Mouse (Mus musculus) forebrain, embryonic 13.5 days (tissue): ENCODE data around the gene Cbarp. TPM values are rescaled to one million over a fixed set of nuclear protein-coding genes. Genes with fewer than 3 reads are reported as not detected.

Experiments
- ATAC-seq: fragments of 200-750 bp; cut with Nextera tagmentation; 2 replicates; pipeline ENCODE4 v1.8.0; 2017
- H3K27ac ChIP-seq: fragments of 300-500 bp; sonication (generic); 2 replicates; pipeline ENCODE4 v1.5.1; 2015; ENCODE audit warnings: inconsistent platforms, mild to moderate bottlenecking, moderate library complexity
- H3K27me3 ChIP-seq: fragments of 300-500 bp; sonication (generic); 2 replicates; pipeline ENCODE4 v1.6.1; 2015; ENCODE audit warnings: mild to moderate bottlenecking, inconsistent platforms
- H3K36me3 ChIP-seq: fragments of 300-500 bp; sonication (generic); 2 replicates; pipeline ENCODE4 v1.6.1; 2015; ENCODE audit warnings: mild to moderate bottlenecking, inconsistent platforms; ENCODE audit not compliant: poor library complexity, severe bottlenecking
- H3K4me1 ChIP-seq: fragments of 300-500 bp; sonication (generic); 2 replicates; pipeline ENCODE4 v1.6.1; 2015; ENCODE audit warnings: inconsistent platforms
- H3K4me2 ChIP-seq: fragments of 300-500 bp; sonication (generic); 2 replicates; pipeline ENCODE4 v1.6.1; 2015; ENCODE audit warnings: inconsistent platforms, mild to moderate bottlenecking, moderate library complexity
- H3K4me3 ChIP-seq: fragments of 300-500 bp; sonication (generic); 2 replicates; pipeline ENCODE4 v1.5.1; 2015; ENCODE audit warnings: mild to moderate bottlenecking, inconsistent platforms
- H3K9ac ChIP-seq: fragments of 300-500 bp; sonication (generic); 2 replicates; pipeline ENCODE4 v1.6.1; 2015; ENCODE audit warnings: mild to moderate bottlenecking, inconsistent platforms
- H3K9me3 ChIP-seq: fragments of 300-500 bp; sonication (generic); replicated peaks from 2 replicates; pipeline ENCODE4 v1.6.1; 2016; ENCODE audit warnings: inconsistent platforms
- WGBS: fragments of 180-500 bp; shearing (Covaris S2); methylation state at CpG from one replicate; pipeline ENCODE4 v1.1.7; 2015; 5-methylcytosine and 5-hydroxymethylcytosine counted together
- polyA plus RNA-seq: library from polyadenylated mRNA; unstranded; fragments of >200 nt; fragmentation: Nextera tagmentation; extraction: Ambion mirVana; gene quantifications from 2 replicates; pipeline ENCODE4 v1.2.1, GENCODE M21; 2015

Gene Cbarp
- polyA plus RNA-seq, 1 experiment from 2014 or later: 21.2 TPM

DNA sequence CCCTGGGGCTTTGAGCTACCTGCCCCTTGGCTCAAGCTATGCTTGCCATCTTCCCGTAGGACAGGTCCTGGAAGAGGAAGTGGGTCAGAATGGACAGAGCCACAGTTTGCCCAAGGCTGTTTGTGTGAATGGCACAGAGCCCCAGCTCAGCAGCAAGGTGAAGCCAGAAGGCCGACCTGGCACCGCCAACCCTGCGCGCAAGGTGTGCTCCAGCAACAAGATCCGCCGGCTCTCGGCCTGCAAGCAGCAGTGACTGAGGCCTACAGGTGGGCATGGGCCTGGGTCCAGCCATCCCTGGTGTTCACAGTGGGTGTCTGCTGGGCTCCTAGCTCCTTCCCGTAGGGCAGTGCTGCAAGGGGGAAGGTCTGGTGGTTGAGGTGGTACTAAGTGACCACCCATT is 10.8 kb downstream of the Cbarp start:
- Histone ChIP-seq H3K27ac (no peak overlapping the region), H3K36me3 (peaks cover 100% of the 10 kb centered on the region), H3K4me3 (no peak overlapping the region), H3K4me1 (peaks cover 24% of the 10 kb centered on the region), H3K9ac (no peak overlapping the region), H3K27me3 (no peaks in the 10 kb centered on the region), H3K9me3 (no peaks in the 10 kb centered on the region), H3K4me2 (no peak overlapping the region)
- no peak for ATAC-seq
- WGBS: 92% methylated on average over 9 of the region's 9 CpGs

DNA sequence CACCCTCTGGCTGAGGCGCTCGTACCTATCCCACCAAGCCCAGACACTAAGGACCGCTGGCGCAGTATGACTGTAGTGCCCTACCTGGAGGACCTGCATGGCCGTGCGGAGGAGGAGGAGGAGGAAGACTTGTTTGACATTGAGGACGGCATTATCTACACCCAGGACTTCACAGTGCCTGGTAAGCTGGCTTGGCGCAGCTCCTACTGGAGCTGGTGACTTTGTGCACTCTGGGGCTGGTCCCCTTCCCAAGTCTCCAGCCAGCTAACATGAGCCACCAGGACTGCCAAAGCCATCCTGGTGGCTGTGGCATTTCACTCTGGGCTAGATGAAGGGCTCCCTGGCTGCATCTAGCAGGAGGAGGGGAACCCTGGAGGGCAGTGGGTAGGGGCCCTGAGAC is 12.7 kb downstream of the Cbarp start:
- Histone ChIP-seq H3K36me3 (peaks cover 99% of the 10 kb centered on the region), H3K27me3 (no peaks in the 10 kb centered on the region), H3K9me3 (no peaks in the 10 kb centered on the region), H3K27ac (no peak overlapping the region), H3K4me2 (no peak overlapping the region), H3K4me1 (peaks cover 17% of the 10 kb centered on the region), H3K9ac (no peak overlapping the region), H3K4me3 (peak overlapping the region; percentile 2; the same call in 1 of the 2 replicates)
- 94% methylated on average over 8 of the region's 8 CpGs for WGBS
- no peak for ATAC-seq

DNA sequence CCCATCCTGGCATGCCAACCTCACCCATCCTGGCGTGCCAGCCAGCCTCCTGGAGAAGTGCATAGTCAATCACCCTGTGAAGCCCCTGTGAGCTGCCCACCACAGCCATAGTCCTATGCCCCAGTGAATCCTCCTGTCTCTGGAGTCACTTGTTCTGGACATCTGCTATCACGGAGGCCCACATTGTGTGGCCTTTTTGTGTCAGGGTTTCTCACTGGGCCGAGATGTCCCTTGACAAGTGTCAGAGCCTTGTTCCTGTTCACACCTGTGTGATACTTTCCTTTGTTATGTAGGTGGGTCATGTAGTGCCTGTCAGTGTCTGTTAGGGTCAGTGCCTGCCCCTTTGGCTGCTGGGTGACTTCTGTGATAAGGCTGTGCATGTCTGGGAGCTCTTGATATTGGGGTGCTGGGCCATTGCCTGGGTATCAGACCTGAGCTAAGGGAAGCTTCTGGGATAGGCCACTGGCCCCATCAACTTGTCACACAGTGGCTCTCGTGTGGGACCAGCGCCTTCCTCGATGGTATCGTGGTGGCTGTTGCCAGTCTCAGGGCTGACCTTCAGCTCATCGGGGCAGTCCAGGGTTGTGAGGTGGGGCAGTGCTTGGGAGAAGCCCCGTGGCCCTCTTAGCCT is 16.6 kb downstream of the Cbarp start:
- no peak for ATAC-seq
- Histone ChIP-seq H3K27me3 (no peaks in the 10 kb centered on the region), H3K36me3 (peaks cover 97% of the 10 kb centered on the region), H3K27ac (no peak overlapping the region), H3K4me3 (no peak overlapping the region), H3K4me2 (no peak overlapping the region), H3K9me3 (no peaks in the 10 kb centered on the region), H3K4me1 (peaks cover 18% of the 10 kb centered on the region), H3K9ac (no peak overlapping the region)
- WGBS: 91% methylated on average over 9 of the region's 9 CpGs

DNA sequence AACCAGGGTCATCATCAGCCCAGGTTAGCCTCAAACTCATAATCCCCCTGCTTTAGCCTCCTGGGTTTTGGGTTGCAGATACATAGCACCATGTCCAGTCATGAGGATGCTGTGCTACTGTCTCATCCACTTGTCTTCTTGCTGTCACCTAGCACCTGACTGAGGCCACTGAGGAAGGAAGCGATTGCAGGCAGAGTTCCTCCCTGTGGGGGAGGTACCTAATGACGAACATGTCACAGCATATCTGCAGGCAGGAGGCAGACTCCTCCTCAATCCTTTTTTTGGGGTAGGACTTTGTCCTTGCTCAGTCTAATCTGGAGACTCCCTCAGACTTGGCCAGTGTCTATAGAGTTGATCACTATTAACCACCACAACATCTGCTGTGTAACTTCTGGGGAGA is 19.0 kb downstream of the Cbarp start:
- no peak for ATAC-seq
- Histone ChIP-seq H3K9me3 (no peaks in the 10 kb centered on the region), H3K4me1 (peaks cover 42% of the 10 kb centered on the region), H3K27ac (no peak overlapping the region), H3K4me2 (no peak overlapping the region), H3K9ac (no peak overlapping the region), H3K27me3 (no peaks in the 10 kb centered on the region), H3K4me3 (no peak overlapping the region), H3K36me3 (peaks cover 88% of the 10 kb centered on the region)
- WGBS: 98% methylated on average over 2 of the region's 2 CpGs

DNA sequence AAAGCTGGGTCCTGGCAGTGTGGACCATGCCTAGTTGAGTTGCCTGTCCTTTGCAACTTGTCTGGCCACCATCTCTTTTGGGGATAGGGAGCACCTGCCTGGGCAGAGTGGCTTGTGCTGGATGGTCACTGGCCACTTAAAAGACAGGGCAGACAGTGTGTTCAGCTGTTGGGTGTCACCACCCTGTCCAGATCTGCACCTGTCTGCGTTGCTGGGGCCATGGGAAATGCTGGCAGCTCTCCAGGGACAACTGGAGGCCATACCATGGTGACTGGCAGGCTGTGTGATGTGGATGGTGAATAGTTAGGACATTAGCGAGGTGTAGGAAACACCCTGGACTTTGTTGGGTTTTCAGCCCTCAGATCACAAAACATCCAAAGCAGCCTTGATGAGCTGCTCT is 20.5 kb downstream of the Cbarp start:
- Histone ChIP-seq H3K9me3 (no peaks in the 10 kb centered on the region), H3K27me3 (no peaks in the 10 kb centered on the region), H3K4me2 (no peak overlapping the region), H3K4me1 (peaks cover 44% of the 10 kb centered on the region), H3K4me3 (no peak overlapping the region), H3K27ac (no peak overlapping the region), H3K9ac (peak overlapping the region; percentile 34), H3K36me3 (peaks cover 73% of the 10 kb centered on the region)
- 66% methylated on average over 2 of the region's 2 CpGs for WGBS
- no peak for ATAC-seq

DNA sequence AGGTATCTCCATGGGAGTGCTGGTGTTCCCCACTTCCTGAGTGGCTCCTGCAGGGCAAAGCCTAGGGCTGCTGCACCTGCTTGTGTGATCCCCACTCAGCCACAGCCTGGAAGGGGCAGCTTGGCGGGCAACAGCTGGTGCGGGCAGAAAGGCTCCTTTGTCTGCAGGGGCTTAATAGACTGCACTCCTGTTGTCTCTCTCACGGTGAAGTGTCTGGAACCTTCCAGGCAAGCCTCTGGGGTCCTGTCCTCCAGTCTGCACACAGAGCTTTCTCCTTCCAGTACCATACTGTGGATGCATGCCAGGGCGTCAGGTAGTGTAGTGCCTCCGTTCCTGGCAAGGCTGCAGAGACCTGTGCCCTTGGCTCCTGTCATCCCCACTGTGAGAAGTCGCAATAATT is 22.1 kb downstream of the Cbarp start:
- H3K27ac ChIP-seq: peak overlapping the region; percentile 68

DNA sequence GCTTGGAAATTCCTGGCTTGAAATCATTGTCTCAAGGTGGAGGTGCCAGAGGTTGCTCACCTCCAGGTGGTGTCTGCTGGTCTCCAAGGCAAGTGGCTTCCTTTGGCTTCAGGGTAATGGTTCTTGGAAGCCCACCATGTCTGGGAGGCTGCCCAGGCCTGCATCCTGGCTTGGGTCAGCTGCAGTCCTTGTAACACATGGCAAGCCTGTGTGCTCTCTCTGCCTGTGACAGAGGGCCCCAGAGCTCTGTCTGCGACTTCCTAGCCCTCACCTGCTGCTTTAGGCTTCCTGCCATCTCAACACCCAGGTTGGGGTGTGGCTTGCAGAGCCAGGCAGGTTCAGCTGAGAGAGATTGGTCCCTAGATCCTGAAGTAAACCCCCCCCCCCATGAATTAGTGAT is 22.9 kb downstream of the Cbarp start:
- 80% methylated on average over 1 of the region's 1 CpGs for WGBS
- Histone ChIP-seq H3K36me3 (peaks cover 50% of the 10 kb centered on the region), H3K27me3 (no peaks in the 10 kb centered on the region), H3K4me1 (peaks cover 50% of the 10 kb centered on the region), H3K27ac (peak overlapping the region; percentile 68), H3K4me2 (peak overlapping the region; percentile 99), H3K9ac (peak overlapping the region; percentile 90), H3K9me3 (no peaks in the 10 kb centered on the region), H3K4me3 (peak overlapping the region; percentile 77)
- no peak for ATAC-seq

More for the DNA sequence above, 22.1 kb downstream of the Cbarp start:
- peak overlapping the region; percentile 90 for H3K9ac ChIP-seq
- H3K4me1 ChIP-seq: peaks cover 50% of the 10 kb centered on the region
- H3K9me3 ChIP-seq: no peaks in the 10 kb centered on the region
- H3K27me3 ChIP-seq: no peaks in the 10 kb centered on the region
- peaks cover 57% of the 10 kb centered on the region for H3K36me3 ChIP-seq
- 39% methylated on average over 6 of the region's 6 CpGs for WGBS
- peak overlapping the region; percentile 99 for H3K4me2 ChIP-seq
- peak overlapping the region; percentile 77 for H3K4me3 ChIP-seq
- ATAC-seq: no peak

DNA sequence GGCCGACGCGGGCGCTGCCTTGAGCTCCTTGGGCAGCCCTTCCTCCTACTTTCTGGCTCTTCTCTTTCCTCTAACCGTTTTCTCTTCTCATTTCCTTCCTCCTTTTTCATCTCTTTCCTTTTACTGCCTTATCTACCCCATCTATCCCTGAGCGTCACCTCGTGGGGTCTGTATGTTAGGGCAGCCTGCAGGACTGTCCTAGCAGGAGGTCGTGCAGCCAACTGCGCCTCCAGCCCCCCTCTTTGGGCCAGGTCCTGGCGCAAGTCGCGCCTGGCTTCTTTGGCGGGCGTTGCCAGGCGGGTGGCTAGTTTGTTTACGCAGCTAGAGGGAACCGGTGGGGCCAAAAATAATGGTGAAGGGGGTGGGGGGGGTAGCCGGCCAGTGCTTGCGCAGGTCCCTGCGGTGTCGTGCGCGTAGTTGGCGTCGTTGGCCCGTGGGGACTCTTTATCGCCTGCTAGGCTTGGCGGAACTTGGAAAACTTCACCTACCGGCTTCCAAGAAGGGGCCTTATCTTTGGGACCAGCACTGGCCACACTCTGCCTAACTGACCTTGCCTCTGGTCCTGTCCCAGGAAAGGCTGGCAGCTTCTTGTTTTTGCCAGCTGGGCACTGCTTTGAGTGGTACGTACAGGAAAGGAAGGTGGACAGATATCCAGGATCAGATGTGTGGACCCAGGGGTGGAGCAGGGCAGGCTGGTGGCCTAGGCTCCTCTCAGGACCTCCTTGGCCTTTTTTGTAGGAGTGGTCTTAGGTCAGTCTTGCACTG is 23.5 kb downstream of the Cbarp start:
- Histone ChIP-seq H3K4me3 (peak overlapping the region; percentile 77), H3K27ac (no peak overlapping the region; the same call in 1 of the 2 replicates), H3K27me3 (no peaks in the 10 kb centered on the region), H3K9ac (peak overlapping the region; percentile 90), H3K36me3 (peaks cover 45% of the 10 kb centered on the region), H3K4me1 (peaks cover 50% of the 10 kb centered on the region), H3K9me3 (no peaks in the 10 kb centered on the region), H3K4me2 (peak overlapping the region; percentile 99)
- WGBS: 4% methylated on average over 30 of the region's 30 CpGs
- ATAC-seq: no peak

DNA sequence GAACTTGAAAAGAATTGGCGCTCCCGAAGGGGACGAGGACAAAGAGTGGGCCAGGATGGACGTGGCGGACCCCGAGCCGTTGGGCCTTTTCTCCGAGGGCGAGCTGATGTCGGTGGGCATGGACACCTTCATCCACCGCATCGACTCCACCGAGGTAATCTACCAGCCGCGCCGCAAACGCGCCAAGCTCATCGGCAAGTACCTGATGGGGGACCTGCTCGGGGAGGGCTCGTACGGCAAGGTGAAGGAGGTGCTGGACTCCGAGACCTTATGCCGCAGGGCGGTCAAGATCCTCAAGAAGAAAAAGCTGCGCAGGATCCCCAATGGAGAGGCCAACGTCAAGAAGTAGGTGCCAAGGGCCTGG is 24.1 kb downstream of the Cbarp start:
- WGBS: 1% methylated on average over 27 of the region's 27 CpGs
- ATAC-seq: no peak
- no peak overlapping the region; the same call in 1 of the 2 replicates for H3K27ac ChIP-seq

DNA sequence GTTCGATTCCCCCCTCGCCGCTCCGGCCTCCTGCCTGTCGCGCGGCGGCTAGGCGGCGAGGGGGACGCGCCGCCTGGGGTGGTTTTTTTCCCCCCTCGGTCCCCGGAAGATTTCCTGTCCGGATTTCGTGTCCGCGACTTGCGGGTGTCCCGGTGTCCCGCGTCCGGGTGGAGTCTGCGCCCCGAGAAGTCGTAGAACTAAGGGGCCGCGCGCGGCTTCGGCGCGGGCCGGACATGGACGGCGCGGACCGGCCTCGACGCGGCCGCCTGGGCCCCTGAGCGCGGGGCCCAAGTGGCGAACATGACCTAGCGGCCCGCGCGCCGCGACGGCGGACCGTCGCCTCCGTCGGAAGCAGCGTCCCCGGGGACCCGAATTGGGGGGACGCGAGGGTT is 24.7 kb downstream of the Cbarp start:
- Histone ChIP-seq H3K4me1 (peaks cover 50% of the 10 kb centered on the region), H3K9me3 (no peaks in the 10 kb centered on the region), H3K4me2 (peak overlapping the region; percentile 99), H3K27me3 (no peaks in the 10 kb centered on the region), H3K27ac (peak overlapping the region; percentile 75), H3K36me3 (peaks cover 34% of the 10 kb centered on the region), H3K9ac (peak overlapping the region; percentile 90), H3K4me3 (peak overlapping the region; percentile 77)
- no peak; the same call in 1 of the 2 replicates for ATAC-seq
- WGBS: under 1% methylated on average over 63 of the region's 63 CpGs

More for the DNA sequence above, 24.1 kb downstream of the Cbarp start:
- H3K36me3 ChIP-seq: peaks cover 39% of the 10 kb centered on the region
- peak overlapping the region; percentile 99 for H3K4me2 ChIP-seq
- H3K9me3 ChIP-seq: no peaks in the 10 kb centered on the region
- peaks cover 50% of the 10 kb centered on the region for H3K4me1 ChIP-seq
- H3K9ac ChIP-seq: peak overlapping the region; percentile 90
- peak overlapping the region; percentile 77 for H3K4me3 ChIP-seq
- no peaks in the 10 kb centered on the region for H3K27me3 ChIP-seq

DNA sequence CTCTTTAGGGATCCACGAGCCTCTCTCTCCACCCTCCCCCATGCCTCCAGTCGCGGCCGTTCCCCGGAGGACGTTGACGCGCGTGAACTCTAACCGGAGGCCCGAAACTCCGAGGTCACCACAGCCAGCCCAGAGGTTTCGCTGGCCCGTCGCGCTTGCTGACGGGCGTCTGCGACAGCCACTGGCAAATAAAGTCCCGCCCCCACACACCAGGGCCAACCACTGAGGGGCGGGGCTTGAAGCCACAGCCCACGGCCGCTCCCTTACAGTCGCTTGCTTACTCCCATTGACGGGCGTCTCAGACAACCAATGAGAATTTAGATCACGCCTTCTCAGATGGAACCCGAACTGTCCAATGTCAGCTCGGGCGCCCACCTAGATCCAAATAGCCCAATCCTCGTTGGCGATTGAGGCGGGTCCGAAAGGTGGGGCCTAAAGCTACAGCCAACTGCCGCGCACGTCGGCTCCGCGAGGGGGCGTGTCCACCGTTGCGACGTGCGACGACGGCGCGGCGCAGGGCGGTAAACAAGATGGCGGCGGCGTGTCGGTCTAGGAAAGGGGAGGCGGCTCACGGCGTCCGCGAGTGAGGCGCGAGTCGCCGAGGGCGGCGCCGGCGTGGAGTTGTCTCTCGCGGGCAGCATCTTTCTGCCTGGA is 25.2 kb downstream of the Cbarp start, which contains the start of gene Stk11:
Stk11 (plus strand) TSS at position 514 of the 654 bp plus-strand sequence.
- H3K9me3 ChIP-seq: no peaks in the 10 kb centered on the region
- under 1% methylated on average over 68 of the region's 70 CpGs for WGBS
- peak within 1 kb of the TSS; percentile 77 for H3K4me3 ChIP-seq
- peak within 1 kb of the TSS; percentile 99 for H3K4me2 ChIP-seq
- H3K27me3 ChIP-seq: 0 out of 2 replicates have a peak, but pooled peaks cover 1% of the 10 kb centered on the region
- H3K9ac ChIP-seq: peak within 1 kb of the TSS; percentile 90
- peaks cover 45% of the 10 kb centered on the region for H3K4me1 ChIP-seq
- peak; percentile 98 for ATAC-seq
- peaks cover 29% of the 10 kb centered on the region for H3K36me3 ChIP-seq
- peak within 1 kb of the TSS; percentile 75 for H3K27ac ChIP-seq
